Mouse (Mus musculus): ENCODE data around the gene Notch2. TPM values are rescaled to one million over a fixed set of nuclear protein-coding genes. Genes with fewer than 3 reads are reported as not detected.

Notch2 gene
- polyA plus RNA-seq, 1 experiment from 2014 or later, result 43.5 TPM

DNA sequence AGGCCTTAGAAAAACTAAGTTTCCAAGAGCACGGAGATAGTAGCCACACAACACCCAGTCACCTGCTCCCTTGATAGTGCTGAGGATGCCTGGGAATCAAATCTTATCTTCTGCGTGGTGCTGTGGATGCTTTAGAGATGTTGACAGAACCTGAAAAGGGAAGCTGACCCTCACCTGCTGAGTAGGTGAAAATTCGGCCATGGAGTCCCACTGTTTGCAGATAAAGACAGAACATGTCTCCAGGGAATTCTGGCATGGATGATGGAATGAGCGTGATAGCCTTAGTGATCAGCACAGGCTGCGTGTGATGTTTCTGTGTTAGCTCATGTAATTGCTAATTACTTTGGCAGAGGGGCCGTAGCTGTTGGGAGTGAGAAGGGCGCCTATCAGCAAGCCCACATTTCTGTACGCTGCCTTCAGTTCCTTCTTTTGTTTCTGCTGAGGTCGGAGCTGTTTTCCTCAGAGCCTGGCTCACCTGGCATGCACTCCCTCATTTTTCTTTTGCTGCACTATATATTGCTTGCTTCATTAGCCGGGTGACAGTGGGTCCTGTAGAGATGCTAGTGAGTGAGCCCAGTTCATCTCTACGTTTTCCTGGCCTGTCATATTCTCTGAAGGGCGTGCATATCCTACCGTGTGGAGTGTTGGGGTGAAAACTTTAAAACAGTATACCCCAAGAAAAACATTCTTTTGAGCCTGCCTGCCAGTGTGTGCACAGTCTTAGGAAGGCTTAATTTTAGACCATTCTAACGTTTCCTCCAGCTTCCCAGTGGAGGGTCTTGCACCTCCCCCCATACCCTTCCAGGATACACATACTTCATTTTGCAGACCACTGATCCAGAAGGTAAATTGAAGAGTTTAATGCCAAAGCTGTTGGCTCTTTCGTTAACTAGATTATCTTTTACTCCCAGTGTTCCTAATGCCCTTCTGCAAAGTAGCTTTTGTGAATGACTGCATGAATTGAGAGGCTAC lies 21.6 kb downstream of the Notch2 start:
- ATAC-seq (ENCODE audit: low FRiP score, low read depth), result no peak
- Histone ChIP-seq H3K4me2 (replicated peaks) (peak overlapping the region; percentile 19; the same call in 1 of the 2 replicates), H3K27ac (peak overlapping the region; percentile 44), H3K4me3 (no peak overlapping the region), H3K9ac (no peak overlapping the region), H3K27me3 (no peaks in the 10 kb centered on the region), H3K9me3 (no peaks in the 10 kb centered on the region), H3K4me1 (peaks cover 93% of the 10 kb centered on the region), H3K36me3 (no peaks in the 10 kb centered on the region)
- 45% methylated on average over 15 of the region's 15 CpGs for WGBS

DNA sequence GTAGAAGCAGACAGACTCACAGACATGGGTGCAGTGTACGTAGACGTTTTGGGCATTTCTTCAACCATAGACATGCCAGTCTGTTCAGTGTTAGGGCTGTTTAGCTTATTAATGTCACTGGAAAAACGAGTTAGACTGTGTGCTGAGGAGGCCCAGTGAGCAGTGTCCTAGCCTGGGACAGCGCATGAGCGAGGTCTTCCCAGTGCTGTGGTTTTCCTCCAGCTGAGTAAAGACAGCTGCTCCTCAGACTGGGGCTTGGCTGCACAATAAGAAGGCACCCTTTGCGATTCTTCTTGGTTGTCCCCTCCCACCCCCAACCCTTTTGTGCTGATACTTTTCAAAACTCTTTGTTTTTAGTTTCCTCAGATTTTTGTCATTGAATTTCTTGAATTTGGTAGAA lies 22.8 kb downstream of the Notch2 start:
- Histone ChIP-seq H3K4me1 (peaks cover 90% of the 10 kb centered on the region), H3K36me3 (no peaks in the 10 kb centered on the region), H3K4me3 (no peak overlapping the region), H3K9me3 (no peaks in the 10 kb centered on the region), H3K27ac (peak overlapping the region; percentile 44; the same call in 1 of the 2 replicates), H3K9ac (no peak overlapping the region), H3K27me3 (no peaks in the 10 kb centered on the region), H3K4me2 (replicated peaks) (no peak overlapping the region)
- 70% methylated on average over 6 of the region's 6 CpGs for WGBS
- ATAC-seq (ENCODE audit: low FRiP score, low read depth), result no peak

DNA sequence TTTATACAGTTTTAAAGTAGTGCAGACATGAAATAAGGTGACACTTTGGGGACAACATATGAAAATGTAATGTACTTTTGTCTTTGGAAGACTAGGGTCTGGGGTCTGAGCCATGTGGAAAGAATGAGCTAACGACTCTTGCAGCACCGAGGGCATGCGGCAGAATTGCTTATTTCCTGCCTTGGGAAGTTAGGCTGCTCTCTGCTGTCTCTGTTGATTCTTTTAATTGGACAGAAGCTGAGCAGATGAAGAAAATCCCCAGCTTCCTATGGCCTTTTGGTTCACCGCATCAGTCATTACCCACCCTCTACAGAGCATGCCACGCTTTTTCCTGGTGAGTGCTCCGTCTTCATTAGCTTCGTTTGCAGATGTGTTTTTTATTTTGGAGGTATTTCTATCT lies 23.8 kb downstream of the Notch2 start:
- H3K4me2 ChIP-seq (replicated peaks), result no peak overlapping the region; the same call in 1 of the 2 replicates
- no peak for ATAC-seq (ENCODE audit: low FRiP score, low read depth)
- H3K9ac ChIP-seq, result no peak overlapping the region
- H3K36me3 ChIP-seq, result no peaks in the 10 kb centered on the region
- H3K4me3 ChIP-seq, result no peak overlapping the region
- peak overlapping the region; percentile 95; the same call in 1 of the 2 replicates for H3K27ac ChIP-seq
- H3K9me3 ChIP-seq, result no peaks in the 10 kb centered on the region
- WGBS, result 31% methylated on average over 7 of the region's 7 CpGs
- no peaks in the 10 kb centered on the region for H3K27me3 ChIP-seq
- H3K4me1 ChIP-seq, result peaks cover 90% of the 10 kb centered on the region

DNA sequence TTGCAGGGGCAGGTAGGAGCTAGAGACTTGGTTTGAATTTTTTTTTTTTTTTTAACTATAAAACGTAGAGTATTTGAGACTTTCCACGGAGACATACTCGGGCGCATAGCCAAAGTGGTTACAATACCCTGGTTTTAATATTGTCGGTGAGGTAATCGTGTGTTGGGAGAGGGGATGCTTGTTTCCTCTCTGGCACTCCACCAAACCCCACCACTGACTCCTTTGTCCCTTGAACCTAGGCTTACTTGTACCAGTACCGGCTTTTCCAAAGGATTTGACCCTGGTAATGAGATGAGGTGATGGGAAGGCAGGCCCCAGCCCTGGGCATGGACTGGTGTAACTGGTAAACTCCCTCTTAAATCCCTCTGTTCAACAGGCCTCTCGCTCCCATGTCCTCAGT lies 25.3 kb downstream of the Notch2 start:
- Histone ChIP-seq H3K27ac (peak overlapping the region; percentile 95), H3K9ac (no peak overlapping the region), H3K4me3 (no peak overlapping the region), H3K4me1 (peaks cover 94% of the 10 kb centered on the region), H3K36me3 (no peaks in the 10 kb centered on the region), H3K4me2 (replicated peaks) (peak overlapping the region; percentile 41), H3K27me3 (no peaks in the 10 kb centered on the region), H3K9me3 (no peaks in the 10 kb centered on the region)
- peak; percentile 78 for ATAC-seq (ENCODE audit: low FRiP score, low read depth)
- WGBS, result 28% methylated on average over 8 of the region's 8 CpGs

DNA sequence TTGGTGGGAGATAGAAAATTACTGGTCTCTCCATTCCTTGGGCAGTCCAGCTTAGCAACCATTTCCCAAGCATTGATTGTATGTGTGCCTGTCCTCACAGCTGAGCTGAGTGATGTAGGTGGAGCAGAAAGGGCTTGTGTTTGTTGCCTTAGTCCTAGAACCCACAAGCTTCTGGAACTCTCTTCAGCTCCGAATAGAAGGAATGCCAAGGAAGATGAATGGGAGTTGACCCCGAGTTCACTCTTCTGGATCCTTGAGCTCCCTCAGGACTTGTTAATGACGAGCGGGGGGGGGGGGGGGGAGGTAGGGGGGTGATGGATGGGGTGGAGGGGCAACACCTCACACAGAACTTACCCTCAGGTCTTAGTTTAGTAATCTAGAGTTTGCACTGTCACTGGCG lies 25.9 kb downstream of the Notch2 start:
- peak overlapping the region; percentile 95 for H3K27ac ChIP-seq
- ATAC-seq (ENCODE audit: low FRiP score, low read depth), result no peak
- peak overlapping the region; percentile 23; the same call in 1 of the 2 replicates for H3K4me2 ChIP-seq (replicated peaks)
- H3K9me3 ChIP-seq, result no peaks in the 10 kb centered on the region
- H3K27me3 ChIP-seq, result no peaks in the 10 kb centered on the region
- H3K36me3 ChIP-seq, result no peaks in the 10 kb centered on the region
- WGBS, result 44% methylated on average over 5 of the region's 5 CpGs
- H3K4me1 ChIP-seq, result peaks cover 94% of the 10 kb centered on the region
- no peak overlapping the region for H3K9ac ChIP-seq
- H3K4me3 ChIP-seq, result no peak overlapping the region

DNA sequence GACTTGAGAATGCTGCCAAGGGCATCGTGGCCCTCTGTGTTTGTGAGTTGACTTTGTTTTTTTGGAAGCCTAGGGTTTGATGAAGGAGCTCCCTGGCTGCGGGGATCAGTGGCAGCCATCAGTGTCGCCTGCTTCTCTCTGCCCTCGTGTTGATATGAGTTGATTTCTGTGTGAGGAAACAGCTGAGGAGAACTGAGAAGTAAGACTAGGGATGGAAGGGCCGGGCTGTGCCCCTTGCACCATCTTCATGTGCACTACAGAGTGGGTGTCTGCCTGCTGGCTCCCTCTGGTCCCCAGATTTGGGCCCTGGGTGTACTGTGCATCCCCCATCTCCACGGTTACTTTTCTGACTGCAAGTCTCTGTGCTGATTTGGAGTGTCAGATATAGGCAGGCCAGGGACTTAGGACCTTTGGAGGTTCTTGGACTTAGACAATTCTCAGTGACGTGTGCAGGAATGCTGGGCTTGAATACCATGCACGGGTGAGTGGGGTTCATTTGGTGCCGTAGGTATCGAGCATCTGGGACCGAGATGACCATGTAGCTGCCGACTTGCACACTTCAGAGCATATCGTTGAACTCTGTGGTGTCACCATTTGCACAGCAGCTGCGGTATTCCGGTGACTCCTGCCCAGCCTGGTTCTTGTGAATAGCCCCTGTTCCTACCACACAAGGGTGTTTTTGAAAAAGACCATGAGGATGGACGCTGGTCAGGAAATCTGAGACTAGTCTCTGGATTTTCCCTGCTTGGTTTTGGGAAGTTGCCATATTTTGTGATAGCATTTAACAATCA lies 26.5 kb downstream of the Notch2 start:
- Histone ChIP-seq H3K9me3 (no peaks in the 10 kb centered on the region), H3K36me3 (no peaks in the 10 kb centered on the region), H3K4me2 (replicated peaks) (0 out of 2 replicates have a peak overlapping the region, but pooled peaks have one; percentile 23), H3K27ac (peak overlapping the region; percentile 95), H3K4me3 (no peak overlapping the region), H3K9ac (no peak overlapping the region), H3K4me1 (peaks cover 94% of the 10 kb centered on the region), H3K27me3 (no peaks in the 10 kb centered on the region)
- 72% methylated on average over 16 of the region's 16 CpGs for WGBS
- ATAC-seq (ENCODE audit: low FRiP score, low read depth), result no peak

DNA sequence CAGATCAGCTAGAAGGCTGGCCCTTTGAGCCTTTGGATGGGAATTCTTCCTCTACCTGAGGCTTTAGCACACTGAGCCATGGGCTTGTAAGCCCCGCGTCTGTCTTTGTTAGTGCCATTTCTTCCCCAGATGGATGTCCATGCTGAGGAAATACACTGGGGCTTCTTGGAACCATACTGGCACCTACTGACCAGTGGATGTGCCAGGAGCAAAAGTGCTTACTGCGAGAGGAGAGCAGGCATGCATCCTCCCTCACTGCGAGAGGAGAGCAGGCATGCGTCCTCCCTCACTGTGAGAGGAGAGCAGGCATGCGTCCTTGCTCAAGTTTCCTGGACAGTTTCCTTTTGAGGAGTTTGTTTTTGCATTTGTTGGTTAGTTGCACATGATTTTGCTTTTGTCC lies 27.5 kb downstream of the Notch2 start:
- no peak for ATAC-seq (ENCODE audit: low FRiP score, low read depth)
- no peak overlapping the region for H3K4me3 ChIP-seq
- 89% methylated on average over 6 of the region's 6 CpGs for WGBS
- H3K36me3 ChIP-seq, result no peaks in the 10 kb centered on the region
- peaks cover 94% of the 10 kb centered on the region for H3K4me1 ChIP-seq
- peak overlapping the region; percentile 12; the same call in 1 of the 2 replicates for H3K27ac ChIP-seq
- no peak overlapping the region for H3K9ac ChIP-seq
- no peaks in the 10 kb centered on the region for H3K9me3 ChIP-seq
- H3K4me2 ChIP-seq (replicated peaks), result no peak overlapping the region
- H3K27me3 ChIP-seq, result no peaks in the 10 kb centered on the region

DNA sequence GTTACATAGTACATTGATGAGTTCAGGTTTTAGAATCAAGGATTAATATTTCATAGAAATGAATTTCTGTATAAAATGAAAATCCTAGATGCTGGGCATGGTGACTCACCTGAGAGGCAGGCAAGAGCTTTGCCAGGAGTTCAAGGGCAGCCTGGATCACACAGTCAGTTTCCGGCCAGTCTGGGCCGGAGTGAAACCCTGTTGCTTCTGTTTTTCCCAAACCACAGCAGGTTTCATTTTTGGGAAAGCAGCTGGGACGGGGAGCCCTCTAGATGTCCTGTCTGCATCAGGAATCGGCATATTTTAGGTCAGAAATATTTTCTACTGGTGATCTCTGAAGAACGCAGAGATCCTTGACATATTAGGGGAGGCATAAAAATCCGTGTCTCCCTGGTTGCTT lies 29.0 kb downstream of the Notch2 start:
- no peak for ATAC-seq (ENCODE audit: low FRiP score, low read depth)
- WGBS, result 52% methylated on average over 6 of the region's 6 CpGs

DNA sequence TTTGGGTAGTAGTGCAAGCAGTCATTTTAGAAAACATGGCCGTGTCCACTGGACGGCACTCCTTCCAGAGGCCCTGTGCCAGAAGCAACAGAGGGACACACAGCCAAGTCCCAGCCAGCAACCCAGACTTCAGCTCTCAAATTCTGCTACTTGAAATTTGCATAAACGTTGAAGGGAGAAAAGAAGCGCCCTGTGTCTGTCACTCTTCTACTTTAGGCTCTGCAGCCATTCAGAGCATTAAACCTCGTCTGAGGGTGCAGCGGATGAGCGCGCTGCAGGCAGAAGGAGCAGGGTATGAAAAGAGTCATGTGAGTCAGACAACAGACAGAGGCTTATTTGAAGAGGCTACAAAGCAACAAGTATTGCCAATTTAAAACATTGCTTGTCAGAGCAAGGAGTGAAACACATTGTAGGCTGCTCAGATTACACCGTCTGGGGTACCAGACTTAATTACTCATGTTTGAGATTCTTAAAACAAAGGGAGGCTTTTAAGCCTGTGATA lies 29.7 kb downstream of the Notch2 start:
- Histone ChIP-seq H3K9ac (peak overlapping the region; percentile 26), H3K36me3 (no peaks in the 10 kb centered on the region), H3K4me1 (peaks cover 89% of the 10 kb centered on the region), H3K27me3 (no peaks in the 10 kb centered on the region), H3K4me3 (no peak overlapping the region), H3K4me2 (replicated peaks) (peak overlapping the region; percentile 33), H3K9me3 (no peaks in the 10 kb centered on the region), H3K27ac (peak overlapping the region; percentile 77)
- 16% methylated on average over 9 of the region's 9 CpGs for WGBS
- no peak for ATAC-seq (ENCODE audit: low FRiP score, low read depth)

More for the DNA sequence above, 29.0 kb downstream of the Notch2 start:
- peak overlapping the region; percentile 77; the same call in 1 of the 2 replicates for H3K27ac ChIP-seq
- no peaks in the 10 kb centered on the region for H3K9me3 ChIP-seq
- H3K36me3 ChIP-seq, result no peaks in the 10 kb centered on the region
- no peak overlapping the region for H3K4me3 ChIP-seq
- peaks cover 94% of the 10 kb centered on the region for H3K4me1 ChIP-seq
- peak overlapping the region; percentile 8; the same call in 1 of the 2 replicates for H3K9ac ChIP-seq
- H3K4me2 ChIP-seq (replicated peaks), result peak overlapping the region; percentile 33
- H3K27me3 ChIP-seq, result no peaks in the 10 kb centered on the region

GRCm38 (mm10) chr3:98043669-98044068 lies 30.3 kb downstream of the Notch2 start:
- WGBS, result 40% methylated on average over 4 of the region's 4 CpGs
- Histone ChIP-seq H3K9ac (peak overlapping the region; percentile 26; the same call in 1 of the 2 replicates), H3K36me3 (no peaks in the 10 kb centered on the region), H3K27ac (peak overlapping the region; percentile 77), H3K9me3 (no peaks in the 10 kb centered on the region), H3K4me2 (replicated peaks) (peak overlapping the region; percentile 33), H3K4me3 (no peak overlapping the region), H3K4me1 (peaks cover 83% of the 10 kb centered on the region), H3K27me3 (no peaks in the 10 kb centered on the region)
- ATAC-seq (ENCODE audit: low FRiP score, low read depth), result no peak

GRCm38 (mm10) chr3:98044768-98045368 lies 31.5 kb downstream of the Notch2 start:
- no peak overlapping the region for H3K4me2 ChIP-seq (replicated peaks)
- WGBS, result 65% methylated on average over 4 of the region's 4 CpGs
- H3K4me3 ChIP-seq, result no peak overlapping the region
- H3K4me1 ChIP-seq, result peaks cover 81% of the 10 kb centered on the region
- H3K27me3 ChIP-seq, result no peaks in the 10 kb centered on the region
- peak overlapping the region; percentile 2; the same call in 1 of the 2 replicates for H3K9ac ChIP-seq
- no peak for ATAC-seq (ENCODE audit: low FRiP score, low read depth)
- H3K27ac ChIP-seq, result peak overlapping the region; percentile 77
- no peaks in the 10 kb centered on the region for H3K9me3 ChIP-seq
- H3K36me3 ChIP-seq, result peaks cover 7% of the 10 kb centered on the region

Measured in limb, embryonic 13.5 days (tissue).